Mouse (Mus musculus) hindbrain, embryonic 15.5 days (tissue): Measurements from ENCODE around the gene Litaf. TPM values are rescaled to one million over a fixed set of nuclear protein-coding genes. Genes with fewer than 3 reads are reported as not detected.

Experiments
- ATAC-seq: fragments of 200-750 bp; cut with Nextera tagmentation; 2 replicates; pipeline ENCODE4 v1.8.0; 2017; ENCODE audit warnings: low read depth, moderate number of reproducible peaks, moderate TSS enrichment; ENCODE audit not compliant: low FRiP score
- H3K27ac ChIP-seq: fragments of 300-500 bp; sonication (generic); replicated peaks from 2 replicates; pipeline ENCODE4 v1.5.1; 2015; ENCODE audit warnings: mild to moderate bottlenecking, inconsistent platforms
- H3K27me3 ChIP-seq: fragments of 300-500 bp; sonication (generic); 2 replicates; pipeline ENCODE4 v1.6.1; 2015; ENCODE audit warnings: control low read depth, inconsistent platforms
- H3K36me3 ChIP-seq: fragments of 300-500 bp; sonication (generic); 2 replicates; pipeline ENCODE4 v1.6.1; 2015; ENCODE audit warnings: control low read depth, inconsistent platforms
- H3K4me1 ChIP-seq: fragments of 300-500 bp; sonication (generic); replicated peaks from 2 replicates; pipeline ENCODE4 v1.6.1; 2015; ENCODE audit warnings: control low read depth, inconsistent platforms
- H3K4me2 ChIP-seq: fragments of 300-500 bp; sonication (generic); 2 replicates; pipeline ENCODE4 v1.6.1; 2015; ENCODE audit warnings: moderate library complexity, mild to moderate bottlenecking, inconsistent platforms
- H3K4me3 ChIP-seq: fragments of 300-500 bp; sonication (generic); 2 replicates; pipeline ENCODE4 v1.5.1; 2015; ENCODE audit warnings: mild to moderate bottlenecking, inconsistent platforms
- H3K9ac ChIP-seq: fragments of 300-500 bp; sonication (generic); 2 replicates; pipeline ENCODE4 v1.6.1; 2015; ENCODE audit warnings: inconsistent platforms
- H3K9me3 ChIP-seq: fragments of 300-500 bp; sonication (generic); 2 replicates; pipeline ENCODE4 v1.6.1; 2016; ENCODE audit warnings: control low read depth, inconsistent platforms
- WGBS: fragments of 180-500 bp; shearing (Covaris S2); methylation state at CpG from one replicate; pipeline ENCODE4 v1.1.7; 2015; 5-methylcytosine and 5-hydroxymethylcytosine counted together
- polyA plus RNA-seq: library from polyadenylated mRNA; unstranded; fragments of >200 nt; fragmentation: Nextera tagmentation; extraction: Ambion mirVana; gene quantifications from 2 replicates; pipeline ENCODE4 v1.2.1, GENCODE M21; 2015

The Litaf gene
- polyA plus RNA-seq, 1 experiment from 2014 or later, result 32.2 TPM

- no peak for ATAC-seq
- 95% methylated on average over 4 of the region's 4 CpGs for WGBS
Observed at GRCm38 (mm10) chr16:11064341-11064740, 1.6 kb downstream of the Litaf start.

GRCm38 (mm10) chr16:11062794-11063721 is 2.9 kb downstream of the Litaf start:
- H3K9ac ChIP-seq, result no peak overlapping the region
- H3K9me3 ChIP-seq, result no peaks in the 10 kb centered on the region
- no peaks in the 10 kb centered on the region for H3K36me3 ChIP-seq
- no peak for ATAC-seq
- H3K4me1 ChIP-seq, result peaks cover 36% of the 10 kb centered on the region
- no peaks in the 10 kb centered on the region for H3K27me3 ChIP-seq
- no peak overlapping the region for H3K4me2 ChIP-seq
- peak overlapping the region; percentile 72 for H3K27ac ChIP-seq
- no peak overlapping the region for H3K4me3 ChIP-seq
- WGBS, result 18% methylated on average over 13 of the region's 13 CpGs

More at GRCm38 (mm10) chr16:11064341-11064740, 1.6 kb downstream of the Litaf start:
- no peak overlapping the region for H3K9ac ChIP-seq
- no peaks in the 10 kb centered on the region for H3K9me3 ChIP-seq
- no peaks in the 10 kb centered on the region for H3K27me3 ChIP-seq
- no peaks in the 10 kb centered on the region for H3K36me3 ChIP-seq
- H3K27ac ChIP-seq, result no peak overlapping the region
- H3K4me2 ChIP-seq, result no peak overlapping the region
- H3K4me3 ChIP-seq, result no peak overlapping the region
- H3K4me1 ChIP-seq, result peaks cover 48% of the 10 kb centered on the region

GRCm38 (mm10) chr16:11060645-11061044 is 5.3 kb downstream of the Litaf start, which contains the start of gene Snn:
Snn (plus strand) TSS chr16:11060945.
- Histone ChIP-seq H3K4me2 (no peak within 1 kb of the TSS), H3K27ac (no peak within 1 kb of the TSS), H3K9ac (no peak within 1 kb of the TSS), H3K9me3 (no peaks in the 10 kb centered on the region), H3K4me1 (peaks cover 24% of the 10 kb centered on the region), H3K27me3 (no peaks in the 10 kb centered on the region), H3K36me3 (no peaks in the 10 kb centered on the region), H3K4me3 (no peak within 1 kb of the TSS)
- no peak for ATAC-seq
- 91% methylated on average over 4 of the region's 4 CpGs for WGBS

GRCm38 (mm10) chr16:11055916-11056315 is 10.0 kb downstream of the Litaf start:
- Histone ChIP-seq H3K9me3 (no peaks in the 10 kb centered on the region), H3K4me3 (no peak overlapping the region), H3K9ac (no peak overlapping the region), H3K4me1 (no peaks in the 10 kb centered on the region), H3K27me3 (no peaks in the 10 kb centered on the region), H3K4me2 (no peak overlapping the region), H3K27ac (no peak overlapping the region), H3K36me3 (no peaks in the 10 kb centered on the region)
- no peak for ATAC-seq
- WGBS, result 56% methylated on average over 5 of the region's 5 CpGs

- Histone ChIP-seq H3K27me3 (no peaks in the 10 kb centered on the region), H3K9ac (no peak overlapping the region), H3K27ac (no peak overlapping the region), H3K4me3 (no peak overlapping the region), H3K4me2 (no peak overlapping the region), H3K4me1 (no peaks in the 10 kb centered on the region), H3K36me3 (no peaks in the 10 kb centered on the region), H3K9me3 (no peaks in the 10 kb centered on the region)
- ATAC-seq, result no peak
- WGBS, result 83% methylated on average over 6 of the region's 6 CpGs
Observed at GRCm38 (mm10) chr16:11054871-11055270, 11.1 kb downstream of the Litaf start.

GRCm38 (mm10) chr16:11054409-11054808 is 11.5 kb downstream of the Litaf start:
- H3K27me3 ChIP-seq, result no peaks in the 10 kb centered on the region
- no peak for ATAC-seq
- no peak overlapping the region for H3K27ac ChIP-seq
- 65% methylated on average over 6 of the region's 6 CpGs for WGBS
- no peaks in the 10 kb centered on the region for H3K4me1 ChIP-seq
- H3K9ac ChIP-seq, result no peak overlapping the region
- no peak overlapping the region for H3K4me3 ChIP-seq
- H3K9me3 ChIP-seq, result no peaks in the 10 kb centered on the region
- H3K36me3 ChIP-seq, result no peaks in the 10 kb centered on the region
- H3K4me2 ChIP-seq, result no peak overlapping the region

GRCm38 (mm10) chr16:11051134-11051533 is 14.8 kb downstream of the Litaf start:
- Histone ChIP-seq H3K9ac (no peak overlapping the region), H3K4me1 (no peaks in the 10 kb centered on the region), H3K4me3 (no peak overlapping the region), H3K4me2 (no peak overlapping the region), H3K27ac (no peak overlapping the region), H3K36me3 (no peaks in the 10 kb centered on the region), H3K9me3 (no peaks in the 10 kb centered on the region), H3K27me3 (no peaks in the 10 kb centered on the region)
- 87% methylated on average over 11 of the region's 11 CpGs for WGBS
- ATAC-seq, result no peak

GRCm38 (mm10) chr16:11050226-11050625 is 15.7 kb downstream of the Litaf start:
- Histone ChIP-seq H3K36me3 (no peaks in the 10 kb centered on the region), H3K4me3 (no peak overlapping the region), H3K9ac (no peak overlapping the region), H3K27me3 (no peaks in the 10 kb centered on the region), H3K4me2 (no peak overlapping the region), H3K27ac (no peak overlapping the region), H3K4me1 (no peaks in the 10 kb centered on the region), H3K9me3 (no peaks in the 10 kb centered on the region)
- WGBS, result 85% methylated on average over 2 of the region's 2 CpGs
- no peak for ATAC-seq

GRCm38 (mm10) chr16:11047130-11047529 is 18.8 kb downstream of the Litaf start:
- 91% methylated on average over 7 of the region's 7 CpGs for WGBS
- Histone ChIP-seq H3K4me1 (no peaks in the 10 kb centered on the region), H3K9ac (no peak overlapping the region), H3K36me3 (no peaks in the 10 kb centered on the region), H3K9me3 (no peaks in the 10 kb centered on the region), H3K4me2 (no peak overlapping the region), H3K27me3 (no peaks in the 10 kb centered on the region), H3K27ac (no peak overlapping the region), H3K4me3 (no peak overlapping the region)
- ATAC-seq, result no peak

GRCm38 (mm10) chr16:11046437-11046836 is 19.5 kb downstream of the Litaf start:
- WGBS, result 86% methylated on average over 7 of the region's 7 CpGs
- H3K27me3 ChIP-seq, result no peaks in the 10 kb centered on the region

GRCm38 (mm10) chr16:11043239-11043638 is 22.7 kb downstream of the Litaf start:
- ATAC-seq, result no peak
- 88% methylated on average over 5 of the region's 5 CpGs for WGBS
- Histone ChIP-seq H3K9me3 (no peaks in the 10 kb centered on the region), H3K36me3 (no peaks in the 10 kb centered on the region), H3K4me1 (no peaks in the 10 kb centered on the region), H3K27me3 (no peaks in the 10 kb centered on the region), H3K9ac (no peak overlapping the region), H3K27ac (no peak overlapping the region), H3K4me3 (no peak overlapping the region), H3K4me2 (no peak overlapping the region)

More at GRCm38 (mm10) chr16:11046437-11046836, 19.5 kb downstream of the Litaf start:
- Histone ChIP-seq H3K27ac (no peak overlapping the region), H3K4me1 (no peaks in the 10 kb centered on the region), H3K4me3 (no peak overlapping the region), H3K36me3 (no peaks in the 10 kb centered on the region), H3K4me2 (no peak overlapping the region), H3K9me3 (no peaks in the 10 kb centered on the region), H3K9ac (no peak overlapping the region)
- ATAC-seq, result no peak

- H3K4me3 ChIP-seq, result no peak overlapping the region
- ATAC-seq, result no peak
- no peak overlapping the region for H3K27ac ChIP-seq
- H3K36me3 ChIP-seq, result no peaks in the 10 kb centered on the region
- no peak overlapping the region for H3K9ac ChIP-seq
- 55% methylated on average over 2 of the region's 2 CpGs for WGBS
- H3K9me3 ChIP-seq, result no peaks in the 10 kb centered on the region
- no peaks in the 10 kb centered on the region; the same call in 1 of the 2 replicates for H3K4me1 ChIP-seq
- no peaks in the 10 kb centered on the region for H3K27me3 ChIP-seq
- no peak overlapping the region for H3K4me2 ChIP-seq
Observed at GRCm38 (mm10) chr16:11040603-11041002, 25.4 kb downstream of the Litaf start.
